In the genomic region with DNA sequence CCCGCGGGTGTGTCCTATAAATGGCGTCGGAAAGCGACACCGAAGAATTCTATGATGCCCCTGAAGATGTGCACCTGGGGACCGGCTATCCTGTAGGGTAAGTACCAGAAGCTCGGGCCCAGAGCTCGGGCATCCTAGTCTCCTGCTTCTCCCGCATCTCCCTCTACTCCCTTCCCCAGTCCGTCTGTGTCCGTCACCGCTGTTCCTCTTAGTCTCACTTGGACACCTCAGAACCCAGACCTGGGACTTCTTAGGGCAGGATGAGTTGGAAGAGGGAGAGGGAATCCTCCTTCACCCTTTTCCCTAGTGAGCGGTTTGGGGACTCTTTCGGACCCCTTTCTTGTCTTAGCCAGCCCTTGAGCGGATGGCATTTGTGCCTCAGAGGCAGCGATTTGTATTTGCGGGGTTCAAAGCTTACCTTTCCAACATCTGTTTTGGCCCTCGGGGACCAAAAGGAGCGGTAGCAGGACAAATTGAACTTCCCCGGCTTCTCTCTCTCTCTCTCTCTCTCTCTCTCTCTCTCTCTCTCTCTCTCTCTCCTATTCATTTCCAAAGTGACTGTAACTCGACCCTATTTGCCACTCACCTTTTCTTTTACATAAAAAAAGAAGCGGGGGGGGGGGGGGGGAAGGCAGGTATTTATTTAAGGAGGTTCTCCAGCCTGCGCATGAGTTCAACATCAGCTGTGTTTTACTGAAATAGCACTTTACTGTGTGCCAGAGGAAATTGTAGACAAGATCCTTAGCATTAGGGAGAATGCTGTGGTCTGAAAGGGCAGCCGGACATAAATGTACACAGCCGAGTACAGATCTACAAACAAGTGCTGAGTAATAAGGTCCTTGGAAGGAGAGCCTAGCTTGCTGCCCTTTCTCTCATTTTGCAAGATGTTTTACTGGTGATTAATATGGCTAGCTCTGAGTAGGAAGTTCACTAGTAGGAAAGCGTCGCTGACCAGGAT, we compare ENCODE assay signal across 8 mouse cellular contexts. TPM values are rescaled to one million over a fixed set of nuclear protein-coding genes. Genes with fewer than 3 reads are reported as not detected.
DNase-seq lines count a peak whose midpoint lies in the region; ATAC-seq and TF ChIP-seq lines count a peak whose summit lies in the region.

No protein-coding gene starts in this region.

- no peak for TF ChIP-seq CTCF in cerebellum, adult 2 months (IDR thresholded peaks at IDR 0.05; ENCODE audit: borderline replicate concordance, insufficient read depth, low read depth, low read length)
- no peak for TF ChIP-seq CTCF in testis, adult 2 months (IDR thresholded peaks at IDR 0.05; ENCODE audit: control insufficient read depth, insufficient read depth, insufficient replicate concordance, low read depth, low read length)

- peak overlapping the region; percentile 71 for H3K9ac ChIP-seq in forebrain, embryonic 14.5 days (ENCODE audit: low read length)
- H3K9ac ChIP-seq in limb, embryonic 14.5 days (ENCODE audit: low read depth, low read length, severe bottlenecking), result peak overlapping the region; percentile 60
- peak overlapping the region; percentile 63 for H3K9ac ChIP-seq in neural tube, embryonic 15.5 days (replicated peaks)

- H3K27me3 ChIP-seq in cerebellum, adult 2 months (ENCODE audit: control insufficient read depth, insufficient read depth, low read length), result no peaks in the 10 kb centered on the region
- H3K27me3 ChIP-seq in testis, adult 2 months (ENCODE audit: control insufficient read depth, insufficient read depth, low read length), result no peaks in the 10 kb centered on the region
- H3K27me3 ChIP-seq in forebrain, embryonic 14.5 days (replicated peaks; ENCODE audit: control insufficient read depth, insufficient read depth, low read length), result no peaks in the 10 kb centered on the region
- no peaks in the 10 kb centered on the region for H3K27me3 ChIP-seq in limb, embryonic 14.5 days (ENCODE audit: control insufficient read depth, insufficient read depth, low read length)
- H3K27me3 ChIP-seq in neural tube, embryonic 15.5 days (replicated peaks), result no peaks in the 10 kb centered on the region

- H3K36me3 ChIP-seq in testis, adult 2 months (ENCODE audit: control insufficient read depth, insufficient read depth, low read length), result no peaks in the 10 kb centered on the region
- no peaks in the 10 kb centered on the region for H3K36me3 ChIP-seq in forebrain, embryonic 14.5 days (ENCODE audit: control insufficient read depth, insufficient read depth, low read length)
- H3K36me3 ChIP-seq in limb, embryonic 14.5 days (ENCODE audit: control insufficient read depth, insufficient read depth, low read length), result no peaks in the 10 kb centered on the region
- no peaks in the 10 kb centered on the region for H3K36me3 ChIP-seq in neural tube, embryonic 15.5 days

- peak overlapping the region; percentile 52 for H3K4me2 ChIP-seq in forebrain, embryonic 14.5 days (ENCODE audit: low read length)
- peak overlapping the region; percentile 54 for H3K4me2 ChIP-seq in limb, embryonic 14.5 days (replicated peaks; ENCODE audit: low read depth, low read length, severe bottlenecking)
- H3K4me2 ChIP-seq in neural tube, embryonic 15.5 days, result peak overlapping the region; percentile 56

- peak overlapping the region; percentile 90 for H3K27ac ChIP-seq in cerebellum, adult 2 months (ENCODE audit: insufficient read depth, low read length)
- peak overlapping the region; percentile 93 for H3K27ac ChIP-seq in testis, adult 2 months (ENCODE audit: control insufficient read depth, insufficient read depth, low read depth, low read length)
- peak overlapping the region; percentile 77; the same call in 1 of the 2 replicates for H3K27ac ChIP-seq in forebrain, embryonic 14.5 days (ENCODE audit: low read depth, low read length)
- H3K27ac ChIP-seq in limb, embryonic 14.5 days (replicated peaks; ENCODE audit: low read depth, low read length), result peak overlapping the region; percentile 81
- peak overlapping the region; percentile 84 for H3K27ac ChIP-seq in neural tube, embryonic 15.5 days (replicated peaks)

- peak overlapping the region; percentile 91 for H3K4me3 ChIP-seq in cerebellum, adult 2 months (replicated peaks; ENCODE audit: insufficient read depth, low read depth, low read length)
- peak overlapping the region; percentile 89 for H3K4me3 ChIP-seq in testis, adult 2 months (ENCODE audit: control insufficient read depth, low read depth, low read length)
- H3K4me3 ChIP-seq in forebrain, embryonic 14.5 days (ENCODE audit: low read depth, low read length), result peak overlapping the region; percentile 51
- peak overlapping the region; percentile 55 for H3K4me3 ChIP-seq in limb, embryonic 14.5 days (replicated peaks; ENCODE audit: low read length)
- H3K4me3 ChIP-seq in neural tube, embryonic 15.5 days (replicated peaks), result peak overlapping the region; percentile 61

- no peaks in the 10 kb centered on the region for H3K9me3 ChIP-seq in forebrain, embryonic 14.5 days (replicated peaks; ENCODE audit: control insufficient read depth, low read length)
- no peaks in the 10 kb centered on the region for H3K9me3 ChIP-seq in limb, embryonic 14.5 days (ENCODE audit: control insufficient read depth, low read length)
- no peaks in the 10 kb centered on the region for H3K9me3 ChIP-seq in neural tube, embryonic 15.5 days (replicated peaks)

- DNase-seq in cerebellum, adult 2 months, result no peak
- no peak for DNase-seq in cerebellum, postnatal 25 days
- DNase-seq in testis, postnatal 14 days (ENCODE audit: low spot score), result no peak
- DNase-seq in forebrain, embryonic 14.5 days (ENCODE audit: low spot score), result no peak
- DNase-seq in limb, embryonic 14.5 days (ENCODE audit: low spot score), result no peak
- no peak for DNase-seq in kidney, postnatal 14 days

- no peaks in the 10 kb centered on the region for H3K4me1 ChIP-seq in cerebellum, adult 2 months (ENCODE audit: control insufficient read depth, insufficient read depth, low read length)
- no peaks in the 10 kb centered on the region for H3K4me1 ChIP-seq in testis, adult 2 months (ENCODE audit: control insufficient read depth, insufficient read depth, low read length)
- no peaks in the 10 kb centered on the region for H3K4me1 ChIP-seq in forebrain, embryonic 14.5 days (ENCODE audit: control insufficient read depth, insufficient read depth, low read length)
- H3K4me1 ChIP-seq in limb, embryonic 14.5 days (ENCODE audit: control insufficient read depth, insufficient read depth, low read length), result no peaks in the 10 kb centered on the region
- no peaks in the 10 kb centered on the region for H3K4me1 ChIP-seq in neural tube, embryonic 15.5 days

- WGBS in cerebellum, adult 2 months, result 9% methylated on average over 28 of the region's 28 CpGs
- 29% methylated on average over 27 of the region's 28 CpGs for WGBS in forebrain, embryonic 14.5 days
- WGBS in limb, embryonic 14.5 days, result 13% methylated on average over 28 of the region's 28 CpGs
- 13% methylated on average over 26 of the region's 28 CpGs for WGBS in neural tube, embryonic 15.5 days

- no peak for TF ChIP-seq POLR2A in cerebellum, adult 2 months (IDR thresholded peaks at IDR 0.05; ENCODE audit: borderline replicate concordance, insufficient read depth, low read length)
- TF ChIP-seq POLR2A in testis, adult 2 months (IDR thresholded peaks at IDR 0.05; ENCODE audit: control insufficient read depth, low read depth, low read length), result no peak
- TF ChIP-seq POLR2A in limb, embryonic 14.5 days (IDR thresholded peaks at IDR 0.05; ENCODE audit: borderline replicate concordance, extremely low read depth, insufficient read depth, insufficient read length), result no peak

- no peak; the same call in 1 of the 2 replicates for ATAC-seq in forebrain, embryonic 14.5 days
- no peak for ATAC-seq in limb, embryonic 14.5 days (ENCODE audit: low FRiP score, low read depth)
- no peak for ATAC-seq in neural tube, embryonic 15.5 days (ENCODE audit: low FRiP score)

RNA-seq across cellular contexts. Expression of a gene that starts 0.9 kb away (rescaled TPM):
- polyA plus RNA-seq in cerebellum, adult 2 months (2012; rRNA removed), result 7.3 and 7.5 TPM in 2 replicates
- 0.40 and 0.74 TPM in 2 replicates for polyA plus RNA-seq in testis, adult 2 months (2012; rRNA removed)
- polyA plus RNA-seq in forebrain, embryonic 14.5 days (2014; fragmentation: Nextera tagmentation; extraction: Ambion mirVana), result 11.3 and 16.7 TPM in 2 replicates
- 4.2 and 4.7 TPM in 2 replicates for polyA plus RNA-seq in limb, embryonic 14.5 days (2012; rRNA removed)
- 11.4 and 13.3 TPM in 2 replicates for polyA plus RNA-seq in limb, embryonic 14.5 days (2014; fragmentation: Nextera tagmentation; extraction: Ambion mirVana)
- 14.6 and 15.6 TPM in 2 replicates for polyA plus RNA-seq in neural tube, embryonic 15.5 days (2015; fragmentation: Nextera tagmentation; extraction: Ambion mirVana)
